Mouse (Mus musculus): ENCODE results near the gene Ptcra. TPM values are rescaled to one million over a fixed set of nuclear protein-coding genes. Genes with fewer than 3 reads are reported as not detected.
A peak's percentile ranks its signal among the peaks of the same experiment; 100 is the strongest.
"Not testable (repeated sequence)": the region's sequence is repeated elsewhere in the genome, so short reads cannot be mapped to it uniquely, and the experiment has no call there.

The Ptcra gene
- polyA plus RNA-seq, 1 experiment from 2014 or later = 0.65 TPM

GRCm38 (mm10) chr17:46767868-46768267 lies 4.4 kb upstream of the Ptcra start:
- Histone ChIP-seq H3K9ac (no peak overlapping the region), H3K9me3 (no peaks in the 10 kb centered on the region), H3K27ac (no peak overlapping the region), H3K36me3 (no peaks in the 10 kb centered on the region), H3K4me2 (replicated peaks) (no peak overlapping the region), H3K4me3 (no peak overlapping the region), H3K27me3 (replicated peaks) (no peaks in the 10 kb centered on the region), H3K4me1 (peaks cover 8% of the 10 kb centered on the region)
- WGBS = 47% methylated on average over 8 of the region's 8 CpGs
- no peak for ATAC-seq (ENCODE audit: low FRiP score, low read depth)

DNA sequence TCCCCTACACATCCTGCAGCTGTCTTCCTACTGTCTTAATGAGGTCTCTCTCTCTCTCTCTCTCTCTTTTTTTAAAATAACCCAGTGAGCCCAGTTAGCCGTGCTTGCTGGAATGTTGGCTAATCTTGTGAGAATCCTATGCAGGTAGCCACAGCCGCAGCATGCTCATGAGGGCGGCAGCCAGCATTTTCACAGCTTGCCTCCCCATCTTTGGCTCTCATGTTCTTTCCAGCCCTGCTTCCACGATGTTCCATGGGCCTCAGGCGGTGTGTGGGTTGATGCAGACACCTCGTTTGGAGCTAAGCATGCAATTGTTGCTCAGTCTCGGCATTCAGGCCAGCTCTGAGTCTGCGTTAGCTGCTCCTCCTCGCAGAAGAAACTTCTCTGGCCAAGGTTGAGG lies 1.4 kb upstream of the Ptcra start:
- H3K36me3 ChIP-seq; H3K9me3 ChIP-seq; H3K9ac ChIP-seq; H3K27ac ChIP-seq; H3K4me3 ChIP-seq; H3K4me1 ChIP-seq; H3K4me2 ChIP-seq (replicated peaks); ATAC-seq (ENCODE audit: low FRiP score, low read depth); H3K27me3 ChIP-seq (replicated peaks): not testable (repeated sequence)
- 76% methylated on average over 9 of the region's 9 CpGs for WGBS

DNA sequence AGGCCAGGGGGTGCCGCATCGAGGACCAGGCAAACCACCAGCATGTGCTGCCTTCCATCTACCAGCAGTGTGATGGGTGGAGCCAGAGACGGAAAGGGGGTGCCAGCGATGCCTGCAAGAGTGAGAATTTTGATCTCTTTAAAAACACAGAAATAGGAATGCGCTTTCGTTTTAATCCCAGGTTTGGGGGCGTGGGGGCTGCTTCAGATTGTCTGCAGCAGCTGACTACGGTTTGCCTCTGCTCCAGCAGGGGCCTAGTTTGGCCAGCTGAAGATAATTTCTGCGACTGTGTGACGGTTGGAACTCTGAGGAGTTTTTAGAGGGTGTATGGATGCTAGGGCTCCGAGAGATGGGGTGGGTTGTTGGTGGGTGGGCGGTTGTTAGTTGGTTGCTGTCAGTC lies 4.8 kb downstream of the Ptcra start:
- Histone ChIP-seq H3K4me1 (no peaks in the 10 kb centered on the region), H3K9ac (no peak overlapping the region), H3K4me3 (no peak overlapping the region), H3K36me3 (no peaks in the 10 kb centered on the region), H3K4me2 (replicated peaks) (no peak overlapping the region), H3K9me3 (no peaks in the 10 kb centered on the region), H3K27ac (no peak overlapping the region), H3K27me3 (replicated peaks) (no peaks in the 10 kb centered on the region)
- 86% methylated on average over 12 of the region's 12 CpGs for WGBS
- ATAC-seq (ENCODE audit: low FRiP score, low read depth) = no peak

GRCm38 (mm10) chr17:46751794-46752556 lies 11.5 kb downstream of the Ptcra start, which contains the start of gene Cnpy3:
Gene Cnpy3, minus strand, starts transcription at chr17:46752214.
- peak within 1 kb of the TSS; percentile 75 for H3K27ac ChIP-seq
- ATAC-seq (ENCODE audit: low FRiP score, low read depth) = peak; percentile 98
- under 1% methylated on average over 58 of the region's 58 CpGs for WGBS
- peak within 1 kb of the TSS; percentile 79 for H3K4me2 ChIP-seq (replicated peaks)
- no peaks in the 10 kb centered on the region for H3K9me3 ChIP-seq
- peak within 1 kb of the TSS; percentile 73 for H3K9ac ChIP-seq
- no peaks in the 10 kb centered on the region for H3K27me3 ChIP-seq (replicated peaks)
- H3K4me3 ChIP-seq = peak within 1 kb of the TSS; percentile 81
- H3K36me3 ChIP-seq = peaks cover 4% of the 10 kb centered on the region; the same call in 1 of the 2 replicates
- H3K4me1 ChIP-seq = peaks cover 16% of the 10 kb centered on the region

GRCm38 (mm10) chr17:46751056-46751793 lies 12.3 kb downstream of the Ptcra start:
- H3K9ac ChIP-seq = peak overlapping the region; percentile 73
- peak overlapping the region; percentile 81 for H3K4me3 ChIP-seq
- peak overlapping the region; percentile 75 for H3K27ac ChIP-seq
- 29% methylated on average over 16 of the region's 16 CpGs for WGBS
- no peaks in the 10 kb centered on the region for H3K9me3 ChIP-seq
- ATAC-seq (ENCODE audit: low FRiP score, low read depth) = no peak
- H3K27me3 ChIP-seq (replicated peaks) = no peaks in the 10 kb centered on the region
- peaks cover 9% of the 10 kb centered on the region; the same call in 1 of the 2 replicates for H3K36me3 ChIP-seq
- peak overlapping the region; percentile 79 for H3K4me2 ChIP-seq (replicated peaks)
- peaks cover 16% of the 10 kb centered on the region for H3K4me1 ChIP-seq

DNA sequence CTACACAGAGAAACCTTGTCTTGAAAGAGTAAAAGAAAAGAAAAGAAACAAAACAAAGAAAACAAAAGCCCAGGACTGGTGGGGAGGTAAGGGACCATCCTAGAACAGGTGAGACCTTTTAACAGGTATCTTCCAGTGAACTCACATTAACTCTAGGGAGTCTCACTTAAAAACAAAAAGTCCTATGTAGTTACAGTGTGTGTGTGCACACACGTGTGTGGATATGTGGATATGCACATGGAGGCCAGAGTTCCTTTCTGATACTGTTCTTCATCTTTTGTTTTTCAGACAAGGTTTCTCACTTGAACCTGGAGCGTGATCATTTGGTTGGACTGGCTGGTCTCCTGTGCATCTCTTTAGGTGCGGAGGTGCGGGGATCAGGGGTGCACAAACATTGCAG lies 12.9 kb downstream of the Ptcra start:
- H3K9ac ChIP-seq = peak overlapping the region; percentile 73; the same call in 1 of the 2 replicates
- peak overlapping the region; percentile 81; the same call in 1 of the 2 replicates for H3K4me3 ChIP-seq
- H3K9me3 ChIP-seq = no peaks in the 10 kb centered on the region
- 89% methylated on average over 4 of the region's 4 CpGs for WGBS
- ATAC-seq (ENCODE audit: low FRiP score, low read depth) = no peak
- no peak overlapping the region for H3K27ac ChIP-seq
- peak overlapping the region; percentile 79 for H3K4me2 ChIP-seq (replicated peaks)
- H3K4me1 ChIP-seq = peaks cover 16% of the 10 kb centered on the region
- H3K36me3 ChIP-seq = peaks cover 13% of the 10 kb centered on the region; the same call in 1 of the 2 replicates
- H3K27me3 ChIP-seq (replicated peaks) = no peaks in the 10 kb centered on the region

DNA sequence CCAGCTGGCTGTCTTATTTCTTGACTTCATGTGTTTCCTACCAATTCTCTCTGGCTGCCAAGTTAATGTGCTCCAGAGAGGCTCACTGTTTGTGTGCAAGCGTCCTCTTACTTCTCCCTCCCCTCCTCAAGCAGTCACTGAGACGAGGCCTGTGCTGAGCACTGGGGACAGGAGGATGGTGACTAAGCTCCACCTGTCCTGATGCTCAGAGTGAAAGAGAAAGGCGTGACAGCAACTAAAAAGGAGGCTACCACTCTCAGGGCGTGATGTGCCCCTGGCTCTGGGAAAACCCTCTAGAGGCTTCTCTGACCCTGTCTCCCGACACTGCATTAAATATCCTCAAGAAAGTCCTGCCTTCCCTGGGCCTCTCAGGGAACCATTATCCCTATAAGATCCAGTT lies 14.2 kb downstream of the Ptcra start:
- 92% methylated on average over 5 of the region's 5 CpGs for WGBS

GRCm38 (mm10) chr17:46747806-46748205 lies 15.7 kb downstream of the Ptcra start:
- no peaks in the 10 kb centered on the region for H3K27me3 ChIP-seq (replicated peaks)
- no peak for ATAC-seq (ENCODE audit: low FRiP score, low read depth)
- peaks cover 15% of the 10 kb centered on the region for H3K4me1 ChIP-seq
- peaks cover 30% of the 10 kb centered on the region for H3K36me3 ChIP-seq
- H3K27ac ChIP-seq = no peak overlapping the region
- no peak overlapping the region for H3K4me3 ChIP-seq
- no peaks in the 10 kb centered on the region for H3K9me3 ChIP-seq
- no peak overlapping the region for H3K4me2 ChIP-seq (replicated peaks)
- WGBS = 98% methylated on average over 2 of the region's 2 CpGs
- H3K9ac ChIP-seq = no peak overlapping the region

More for the DNA sequence above, 14.2 kb downstream of the Ptcra start:
- peaks cover 16% of the 10 kb centered on the region for H3K4me1 ChIP-seq
- H3K4me2 ChIP-seq (replicated peaks) = no peak overlapping the region
- no peak for ATAC-seq (ENCODE audit: low FRiP score, low read depth)
- H3K9ac ChIP-seq = no peak overlapping the region
- H3K4me3 ChIP-seq = no peak overlapping the region
- peaks cover 20% of the 10 kb centered on the region for H3K36me3 ChIP-seq
- no peak overlapping the region for H3K27ac ChIP-seq
- no peaks in the 10 kb centered on the region for H3K9me3 ChIP-seq
- no peaks in the 10 kb centered on the region for H3K27me3 ChIP-seq (replicated peaks)

DNA sequence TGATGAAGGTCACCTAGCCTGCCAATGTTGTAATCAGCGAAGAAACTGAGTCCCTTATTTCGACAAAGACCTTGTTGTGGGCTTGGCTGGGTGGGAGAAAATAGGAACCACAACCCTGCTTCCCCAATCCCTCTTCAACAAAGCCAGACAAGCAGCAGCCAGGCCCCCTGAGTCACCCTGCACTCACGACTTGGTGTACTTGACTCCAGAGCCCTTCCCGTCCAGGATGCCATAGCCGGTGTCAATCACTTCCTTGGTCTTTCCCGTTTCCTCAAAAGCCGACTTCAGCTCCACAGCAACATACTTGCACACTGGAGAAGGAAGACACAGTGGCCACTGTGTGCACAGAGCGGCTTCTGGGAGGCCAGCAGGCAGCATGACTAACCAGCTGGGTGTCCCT lies 16.3 kb downstream of the Ptcra start:
- WGBS = 87% methylated on average over 8 of the region's 8 CpGs
- Histone ChIP-seq H3K36me3 (peaks cover 33% of the 10 kb centered on the region), H3K4me2 (replicated peaks) (no peak overlapping the region), H3K27me3 (replicated peaks) (no peaks in the 10 kb centered on the region), H3K9me3 (no peaks in the 10 kb centered on the region), H3K27ac (no peak overlapping the region), H3K4me1 (peaks cover 12% of the 10 kb centered on the region), H3K9ac (no peak overlapping the region), H3K4me3 (no peak overlapping the region)
- ATAC-seq (ENCODE audit: low FRiP score, low read depth) = no peak

DNA sequence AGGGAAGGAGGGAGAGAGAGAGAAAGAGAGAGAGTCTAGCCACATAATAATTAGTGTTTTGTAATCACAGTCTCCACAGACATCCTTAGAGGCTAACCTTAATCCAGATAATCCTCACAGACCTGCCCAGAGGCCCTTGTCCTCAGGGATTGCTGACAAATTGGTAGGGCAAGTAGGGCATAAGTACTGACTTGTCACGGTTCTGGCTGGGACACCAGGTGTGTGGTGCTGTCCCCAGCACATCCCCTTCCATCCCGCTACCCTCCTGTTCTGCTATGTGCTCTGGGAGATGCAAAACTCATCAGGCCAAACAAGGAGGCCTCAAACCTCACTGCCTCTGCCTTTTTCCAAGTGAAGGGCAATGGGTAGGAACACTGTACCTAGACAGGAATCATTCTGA lies 18.0 kb downstream of the Ptcra start:
- ATAC-seq (ENCODE audit: low FRiP score, low read depth) = no peak
- no peaks in the 10 kb centered on the region for H3K9me3 ChIP-seq
- H3K4me3 ChIP-seq = no peak overlapping the region
- peaks cover 3% of the 10 kb centered on the region; the same call in 1 of the 2 replicates for H3K4me1 ChIP-seq
- no peaks in the 10 kb centered on the region for H3K27me3 ChIP-seq (replicated peaks)
- no peak overlapping the region for H3K27ac ChIP-seq
- H3K9ac ChIP-seq = no peak overlapping the region
- H3K4me2 ChIP-seq (replicated peaks) = no peak overlapping the region
- peaks cover 40% of the 10 kb centered on the region for H3K36me3 ChIP-seq
- 90% methylated on average over 2 of the region's 2 CpGs for WGBS

GRCm38 (mm10) chr17:46742986-46743385 lies 20.5 kb downstream of the Ptcra start:
- no peaks in the 10 kb centered on the region for H3K9me3 ChIP-seq
- no peaks in the 10 kb centered on the region for H3K4me1 ChIP-seq
- H3K4me2 ChIP-seq (replicated peaks) = no peak overlapping the region
- no peak for ATAC-seq (ENCODE audit: low FRiP score, low read depth)
- H3K9ac ChIP-seq = no peak overlapping the region
- no peak overlapping the region for H3K4me3 ChIP-seq
- no peaks in the 10 kb centered on the region for H3K27me3 ChIP-seq (replicated peaks)
- 94% methylated on average over 9 of the region's 9 CpGs for WGBS
- no peak overlapping the region for H3K27ac ChIP-seq
- H3K36me3 ChIP-seq = peaks cover 40% of the 10 kb centered on the region

DNA sequence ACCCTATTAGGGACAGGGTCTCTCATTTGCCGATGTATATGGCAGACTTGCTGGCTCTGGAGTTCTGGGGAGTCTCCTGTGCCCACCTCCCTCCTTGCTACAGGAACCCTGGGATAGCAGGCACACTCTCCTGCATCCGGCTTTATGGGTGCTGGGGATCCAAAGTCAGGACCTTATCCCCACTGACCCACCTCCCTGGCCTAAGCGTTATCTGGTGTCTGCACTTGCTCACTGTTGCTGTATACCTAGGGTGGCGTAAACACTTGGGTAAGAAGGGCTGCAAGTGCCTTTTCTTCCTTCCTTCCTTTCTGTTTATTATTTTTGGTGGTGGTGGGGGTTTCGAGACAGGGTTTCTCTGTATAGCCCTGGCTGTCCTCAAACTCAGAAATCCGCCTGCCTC lies 22.2 kb downstream of the Ptcra start:
- Histone ChIP-seq H3K4me1 (no peaks in the 10 kb centered on the region), H3K36me3 (peaks cover 41% of the 10 kb centered on the region), H3K4me3 (no peak overlapping the region), H3K4me2 (replicated peaks) (no peak overlapping the region), H3K27ac (no peak overlapping the region), H3K27me3 (replicated peaks) (no peaks in the 10 kb centered on the region), H3K9me3 (no peaks in the 10 kb centered on the region), H3K9ac (no peak overlapping the region)
- 93% methylated on average over 6 of the region's 6 CpGs for WGBS
- no peak for ATAC-seq (ENCODE audit: low FRiP score, low read depth)
